Mouse (Mus musculus) ES-Bruce4 (cell line): ENCODE measurements around the gene Ndufb3.

Experiments used
- CTCF ChIP-seq: IDR thresholded peaks from one replicate; pipeline ENCODE4 v1.8.1; 2011; ENCODE audit warnings: low read depth, low read length
- EP300 ChIP-seq: IDR thresholded peaks from 2 replicates; pipeline ENCODE4 v1.6.1; 2011; ENCODE audit warnings: low read depth, low read length; ENCODE audit not compliant: insufficient read depth
- POLR2A ChIP-seq: IDR thresholded peaks from one replicate; pipeline ENCODE4 v1.8.1; 2011; ENCODE audit warnings: low read length; ENCODE audit not compliant: insufficient read depth

- TF ChIP-seq CTCF (no peak), POLR2A (no peak), EP300 (no peak)
Observed at GRCm38 (mm10) chr1:58610611-58611010, 24.4 kb downstream of the Ndufb3 start.
